Mouse (Mus musculus) forebrain, embryonic 11.5 days (tissue): ENCODE data around the gene Tmprss4. TPM values are rescaled to one million over a fixed set of nuclear protein-coding genes. Genes with fewer than 3 reads are reported as not detected.
A peak's percentile ranks its signal among the peaks of the same experiment; 100 is the strongest.

Source experiments
- ATAC-seq: fragments of 200-750 bp; cut with Nextera tagmentation; replicated peaks from 2 replicates; pipeline ENCODE4 v1.8.0; 2017; ENCODE audit warnings: moderate TSS enrichment; ENCODE audit not compliant: low FRiP score
- DNase-seq: peaks from one replicate; pipeline ENCODE4 v3.0.0-alpha.2; 2017; ENCODE audit warnings: low spot score
- H3K27ac ChIP-seq: fragments of 300-500 bp; sonication (generic); 2 replicates; pipeline ENCODE4 v1.5.1; 2014; ENCODE audit warnings: low read depth, low read length
- H3K27me3 ChIP-seq: fragments of 300-500 bp; sonication (generic); 2 replicates; pipeline ENCODE4 v1.6.1; 2014; ENCODE audit warnings: mild to moderate bottlenecking, low read length, mixed read lengths; ENCODE audit not compliant: control insufficient read depth, insufficient read depth
- H3K36me3 ChIP-seq: fragments of 300-500 bp; sonication (generic); 2 replicates; pipeline ENCODE4 v1.6.1; 2014; ENCODE audit warnings: mild to moderate bottlenecking, low read length, moderate library complexity, mixed read lengths; ENCODE audit not compliant: control insufficient read depth, insufficient read depth
- H3K4me1 ChIP-seq: fragments of 300-500 bp; sonication (generic); replicated peaks from 2 replicates; pipeline ENCODE4 v1.6.1; 2014; ENCODE audit warnings: low read length, mixed read lengths; ENCODE audit not compliant: control insufficient read depth, insufficient read depth
- H3K4me2 ChIP-seq: fragments of 300-500 bp; sonication (generic); 2 replicates; pipeline ENCODE4 v1.6.1; 2014; ENCODE audit warnings: low read depth, mild to moderate bottlenecking, low read length, moderate library complexity, mixed read lengths; ENCODE audit not compliant: severe bottlenecking
- H3K4me3 ChIP-seq: fragments of 300-500 bp; sonication (generic); 2 replicates; pipeline ENCODE4 v1.5.1; 2014; ENCODE audit warnings: low read depth, low read length
- H3K9ac ChIP-seq: fragments of 300-500 bp; sonication (generic); 2 replicates; pipeline ENCODE4 v1.6.1; 2014; ENCODE audit warnings: low read length
- H3K9me3 ChIP-seq: fragments of 300-500 bp; sonication (generic); 2 replicates; pipeline ENCODE4 v1.6.1; 2016; ENCODE audit warnings: low read length, mixed read lengths; ENCODE audit not compliant: control insufficient read depth
- WGBS: fragments of 180-500 bp; shearing (Covaris S2); extraction: QIAGEN DNeasy Blood & Tissue Kit; methylation state at CpG from one replicate; pipeline ENCODE4 v1.1.7; 2014; 5-methylcytosine and 5-hydroxymethylcytosine counted together
- polyA plus RNA-seq: library from polyadenylated mRNA; unstranded; fragments of >200 nt; fragmentation: Nextera tagmentation; extraction: Ambion mirVana; gene quantifications from 2 replicates; pipeline ENCODE4 v1.2.1, GENCODE M21; 2014

Gene Tmprss4
- polyA plus RNA-seq, 1 experiment from 2014 or later = not detected

DNA sequence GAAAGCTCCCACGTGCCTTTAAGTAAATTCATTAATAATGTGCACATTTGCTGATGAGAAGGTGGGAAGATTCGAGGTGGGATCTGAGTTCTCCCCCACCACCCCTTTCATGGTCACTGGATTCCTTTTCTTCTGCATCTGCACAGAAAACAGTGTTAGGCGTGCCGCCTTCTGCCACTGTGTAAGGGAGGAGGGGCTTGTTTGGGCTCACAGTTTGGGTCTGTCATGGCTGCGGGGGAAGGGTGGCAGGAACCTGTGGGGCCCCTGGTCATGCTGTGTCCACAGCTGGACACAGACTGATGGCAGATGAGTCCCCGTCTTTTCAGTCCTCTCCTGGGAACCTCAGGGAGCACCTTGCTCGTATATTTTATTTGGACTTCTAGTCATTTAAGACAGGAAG lies 32.9 kb upstream of the Tmprss4 start:
- Histone ChIP-seq H3K36me3 (no peaks in the 10 kb centered on the region), H3K9ac (no peak overlapping the region), H3K27ac (no peak overlapping the region), H3K27me3 (no peaks in the 10 kb centered on the region), H3K4me3 (no peak overlapping the region), H3K9me3 (no peaks in the 10 kb centered on the region), H3K4me1 (no peaks in the 10 kb centered on the region), H3K4me2 (no peak overlapping the region)
- ATAC-seq = no peak
- no peak for DNase-seq
- WGBS = 51% methylated on average over 7 of the region's 7 CpGs

DNA sequence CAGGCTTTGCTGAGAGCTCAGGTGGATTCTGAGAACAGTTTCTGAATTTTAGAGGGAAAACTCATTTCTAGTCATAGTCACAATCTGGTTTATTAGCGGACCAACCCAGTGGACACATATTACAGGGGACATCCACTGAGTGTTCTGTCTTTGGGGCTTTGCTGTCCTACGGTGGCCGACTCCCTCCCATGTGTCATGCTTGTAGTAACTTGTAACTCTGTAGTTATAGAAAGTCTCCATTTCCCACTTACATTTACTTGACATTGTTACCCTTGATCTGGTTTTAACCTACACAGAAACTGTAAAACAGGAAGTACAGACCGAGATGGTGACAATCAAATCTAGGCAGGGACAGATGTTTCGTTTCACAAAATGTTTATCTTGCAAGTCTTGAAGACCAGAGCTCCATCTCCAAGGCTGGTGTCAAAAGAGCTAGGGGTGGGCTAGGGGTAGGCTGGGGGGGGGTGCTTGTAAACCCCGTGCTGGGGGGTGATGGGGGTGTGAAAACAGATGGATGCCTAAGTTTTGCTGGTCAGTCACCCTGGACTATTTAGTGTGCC lies 31.9 kb upstream of the Tmprss4 start:
- no peak for ATAC-seq
- H3K9me3 ChIP-seq = no peaks in the 10 kb centered on the region
- H3K27ac ChIP-seq = no peak overlapping the region
- H3K27me3 ChIP-seq = no peaks in the 10 kb centered on the region
- no peak overlapping the region for H3K4me2 ChIP-seq
- 88% methylated on average over 6 of the region's 6 CpGs for WGBS
- no peaks in the 10 kb centered on the region for H3K36me3 ChIP-seq
- H3K4me3 ChIP-seq = no peak overlapping the region
- no peaks in the 10 kb centered on the region for H3K4me1 ChIP-seq
- no peak overlapping the region for H3K9ac ChIP-seq
- DNase-seq = no peak

GRCm38 (mm10) chr9:45229359-45229758 lies 25.5 kb upstream of the Tmprss4 start:
- H3K9me3 ChIP-seq = no peaks in the 10 kb centered on the region
- ATAC-seq (no peak), DNase-seq (no peak)
- H3K36me3 ChIP-seq = no peaks in the 10 kb centered on the region
- H3K4me1 ChIP-seq = no peaks in the 10 kb centered on the region
- H3K27me3 ChIP-seq = no peaks in the 10 kb centered on the region
- H3K9ac ChIP-seq = no peak overlapping the region
- no peak overlapping the region for H3K4me3 ChIP-seq
- 90% methylated on average over 8 of the region's 8 CpGs for WGBS
- H3K27ac ChIP-seq = no peak overlapping the region
- H3K4me2 ChIP-seq = no peak overlapping the region

GRCm38 (mm10) chr9:45221567-45221966 lies 17.7 kb upstream of the Tmprss4 start:
- no peaks in the 10 kb centered on the region for H3K27me3 ChIP-seq
- no peaks in the 10 kb centered on the region for H3K9me3 ChIP-seq
- ATAC-seq = no peak
- H3K36me3 ChIP-seq = no peaks in the 10 kb centered on the region
- peak; percentile 91 for DNase-seq
- no peak overlapping the region for H3K4me2 ChIP-seq
- no peaks in the 10 kb centered on the region for H3K4me1 ChIP-seq
- H3K9ac ChIP-seq = no peak overlapping the region
- no peak overlapping the region for H3K4me3 ChIP-seq
- 19% methylated on average over 6 of the region's 6 CpGs for WGBS
- H3K27ac ChIP-seq = no peak overlapping the region

- H3K4me1 ChIP-seq = no peaks in the 10 kb centered on the region
- H3K9me3 ChIP-seq = no peaks in the 10 kb centered on the region
- WGBS = 89% methylated on average over 3 of the region's 3 CpGs
- no peak overlapping the region for H3K4me3 ChIP-seq
- H3K27me3 ChIP-seq = no peaks in the 10 kb centered on the region
- no peaks in the 10 kb centered on the region for H3K36me3 ChIP-seq
- DNase-seq (no peak), ATAC-seq (no peak)
- no peak overlapping the region for H3K4me2 ChIP-seq
- no peak overlapping the region for H3K27ac ChIP-seq
- no peak overlapping the region for H3K9ac ChIP-seq
These were observed 15.8 kb upstream of the Tmprss4 start for GRCm38 (mm10) chr9:45219644-45220043.

- Histone ChIP-seq H3K4me1 (no peaks in the 10 kb centered on the region), H3K9me3 (no peaks in the 10 kb centered on the region), H3K27ac (no peak overlapping the region), H3K4me3 (no peak overlapping the region), H3K4me2 (no peak overlapping the region), H3K36me3 (no peaks in the 10 kb centered on the region), H3K27me3 (no peaks in the 10 kb centered on the region), H3K9ac (no peak overlapping the region)
- no peak for ATAC-seq
- WGBS = 75% methylated on average over 11 of the region's 11 CpGs
- no peak for DNase-seq
These were observed 11.8 kb upstream of the Tmprss4 start for GRCm38 (mm10) chr9:45215526-45216179.

- Histone ChIP-seq H3K4me1 (no peaks in the 10 kb centered on the region), H3K9me3 (no peaks in the 10 kb centered on the region), H3K4me2 (no peak overlapping the region), H3K27me3 (no peaks in the 10 kb centered on the region), H3K9ac (no peak overlapping the region), H3K36me3 (no peaks in the 10 kb centered on the region), H3K27ac (no peak overlapping the region), H3K4me3 (no peak overlapping the region)
- 77% methylated on average over 6 of the region's 6 CpGs for WGBS
- no peak for ATAC-seq
- no peak for DNase-seq
These were observed 8.1 kb upstream of the Tmprss4 start for GRCm38 (mm10) chr9:45212001-45212400.

DNA sequence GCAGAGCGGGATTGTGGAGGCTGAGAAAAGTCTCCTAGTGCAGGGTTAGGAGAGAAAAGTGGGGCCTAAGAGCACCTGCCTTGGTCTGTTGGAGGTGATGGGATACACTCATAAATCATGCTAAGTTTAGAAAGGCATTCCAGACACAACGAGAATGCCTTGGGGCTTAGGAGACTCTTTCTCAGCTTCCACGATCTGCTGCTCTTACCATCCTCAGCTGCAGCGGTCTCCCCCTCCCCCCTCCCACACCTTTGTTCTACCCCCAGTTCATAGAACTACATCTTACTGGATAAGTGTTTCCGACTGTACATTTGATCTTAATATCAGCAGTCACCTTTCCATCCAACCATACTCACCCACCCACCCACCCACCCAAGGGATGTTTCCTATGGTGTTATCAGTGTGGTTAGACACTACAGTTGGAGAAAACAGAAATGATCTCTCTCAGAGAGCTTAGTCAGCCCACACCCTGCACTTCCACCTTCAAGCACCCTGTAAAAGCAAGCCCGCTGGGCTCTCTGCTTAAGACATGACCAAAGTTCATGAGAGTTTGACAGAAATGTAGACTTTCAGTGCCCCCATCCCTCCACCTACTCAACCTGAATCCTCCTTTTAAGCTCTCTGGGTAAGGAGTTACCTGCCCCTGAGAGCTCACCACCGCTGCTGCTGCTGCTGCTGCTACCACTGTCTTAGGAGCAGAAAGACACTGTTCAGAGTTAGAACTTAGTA lies 3.3 kb upstream of the Tmprss4 start:
- 82% methylated on average over 7 of the region's 7 CpGs for WGBS

More for the DNA sequence above, 3.3 kb upstream of the Tmprss4 start:
- no peak for DNase-seq
- Histone ChIP-seq H3K27me3 (no peaks in the 10 kb centered on the region), H3K4me1 (no peaks in the 10 kb centered on the region), H3K27ac (no peak overlapping the region), H3K9me3 (no peaks in the 10 kb centered on the region), H3K9ac (no peak overlapping the region), H3K4me2 (no peak overlapping the region), H3K4me3 (no peak overlapping the region), H3K36me3 (no peaks in the 10 kb centered on the region)
- no peak for ATAC-seq
